ENCODE assay signal across 9 mouse cellular contexts in genomic region chr13:64036079-64037011, GRCm38 (mm10). TPM values are rescaled to one million over a fixed set of nuclear protein-coding genes. Genes with fewer than 3 reads are reported as not detected.
DNase-seq lines count a peak whose midpoint lies in the region.
"Had no signal": no experiment of that assay in that cellular context is flagged by ENCODE, and none has a peak within 500 bp of the region (broad histone marks: within the 10 kb centered on the region; RNA-seq: fewer than 3 reads in every experiment).

No protein-coding gene starts in this region.

- DNase-seq in CD8-positive naive resting alpha-beta T cell, adult 2 months (ENCODE audit: low read depth in 2 of 2, low spot score in 2 of 2) = peak; percentile 27 to 44
- peak; percentile 28 for DNase-seq in adrenal gland, adult 8-10 months
- DNase-seq in embryo, embryonic 9.5 days (ENCODE audit: extremely low spot score) = peak; percentile 81
- DNase-seq in heart, postnatal 10 days = peak; percentile 66 to 80
- DNase-seq in kidney, postnatal 36 days = peak; percentile 60 to 86
- DNase-seq in lung, postnatal 14 days = peak; percentile 84
- DNase-seq in retina, embryonic 14.5 days (ENCODE audit: low spot score) = peak; percentile 88
- peak; percentile 81 for DNase-seq in thymus, postnatal 4 days

- intact Hi-C loops in heart, postnatal 10 days (cut with DNase I) = loop anchor here (2.0 to 10.0 kb wide), 5 partner anchors 30 to 682 kb away; no protein-coding TSS in a partner anchor

RNA-seq across cellular contexts. Expression of gene Hsd17b3, which starts 52.7 kb away (rescaled TPM):
- 1 to 10 TPM; 1.8 to 2.2 (median 1.8) TPM for total RNA-seq in adrenal gland, adult 8-10 months (2022)
- not detected for total RNA-seq in heart, postnatal 10 days (2021)
- total RNA-seq: layer of hippocampus, adult 8-10 months had no signal

Comparison
In these comparisons a context has a peak if more than half of its experiments do, and no peak if none do; other contexts are left out.
1. Peak in every context shown above with its lines: DNase-seq.
2. DNase-seq: peak in every context shown above with its lines; median percentile 88 in retina, embryonic 14.5 days; 84 in lung, postnatal 14 days; 81 in embryo, embryonic 9.5 days; 81 in thymus, postnatal 4 days; 73 in heart, postnatal 10 days; 73 in kidney, postnatal 36 days; 36 in CD8-positive naive resting alpha-beta T cell, adult 2 months; 28 in adrenal gland, adult 8-10 months.